Mouse (Mus musculus) lung, embryonic 14.5 days (tissue): Measurements from ENCODE around the gene Dpf3. TPM values are rescaled to one million over a fixed set of nuclear protein-coding genes. Genes with fewer than 3 reads are reported as not detected.

ENCODE experiments used
- ATAC-seq: fragments of 200-750 bp; cut with Nextera tagmentation; 2 replicates; pipeline ENCODE4 v1.8.0; 2017; ENCODE audit warnings: mild to moderate bottlenecking, moderate TSS enrichment, moderate library complexity; ENCODE audit not compliant: insufficient read depth
- DNase-seq: peaks from one replicate; pipeline ENCODE4 v3.0.0-alpha.2; 2015
- H3K27ac ChIP-seq: fragments of 300-500 bp; sonication (generic); 2 replicates; pipeline ENCODE4 v1.5.1; 2014; ENCODE audit warnings: low read depth, mild to moderate bottlenecking, moderate library complexity
- H3K27me3 ChIP-seq: fragments of 300-500 bp; sonication (generic); 2 replicates; pipeline ENCODE4 v1.6.1; 2014; ENCODE audit warnings: low read length, control low read depth; ENCODE audit not compliant: insufficient read depth
- H3K36me3 ChIP-seq: fragments of 300-500 bp; sonication (generic); 2 replicates; pipeline ENCODE4 v1.6.1; 2014; ENCODE audit warnings: control low read depth; ENCODE audit not compliant: insufficient read depth
- H3K4me1 ChIP-seq: fragments of 300-500 bp; sonication (generic); 2 replicates; pipeline ENCODE4 v1.6.1; 2014; ENCODE audit warnings: antibody characterized with exemption, control low read depth; ENCODE audit not compliant: insufficient read depth
- H3K4me2 ChIP-seq: fragments of 300-500 bp; sonication (generic); 2 replicates; pipeline ENCODE4 v1.6.1; 2014; ENCODE audit warnings: mild to moderate bottlenecking
- H3K4me3 ChIP-seq: fragments of 300-500 bp; sonication (generic); 2 replicates; pipeline ENCODE4 v1.5.1; 2014; ENCODE audit warnings: low read depth, low read length
- H3K9ac ChIP-seq: fragments of 300-500 bp; sonication (generic); 2 replicates; pipeline ENCODE4 v1.6.1; 2014
- H3K9me3 ChIP-seq: fragments of 300-500 bp; sonication (generic); 2 replicates; pipeline ENCODE4 v1.6.1; 2016; ENCODE audit warnings: low read depth, low read length, control low read depth
- CTCF ChIP-seq: IDR thresholded peaks from 2 replicates; pipeline ENCODE4 v1.5.1; 2016; ENCODE audit warnings: antibody characterized with exemption, low read depth
- WGBS: fragments of 180-500 bp; shearing (Covaris S2); extraction: QIAGEN DNeasy Blood & Tissue Kit; methylation state at CpG from one replicate; pipeline ENCODE4 v1.1.7; 2014; 5-methylcytosine and 5-hydroxymethylcytosine counted together
- polyA plus RNA-seq: library from polyadenylated mRNA; unstranded; fragments of >200 nt; fragmentation: Nextera tagmentation; extraction: Ambion mirVana; gene quantifications from 2 replicates; pipeline ENCODE4 v1.2.1, GENCODE M21; 2014

The Dpf3 gene
- polyA plus RNA-seq, 1 experiment from 2014 or later, result 3.1 TPM

GRCm38 (mm10) chr12:83220964-83221363 is 266.6 kb downstream of the Dpf3 start:
- Histone ChIP-seq H3K4me2 (no peak overlapping the region), H3K9ac (no peak overlapping the region), H3K27me3 (no peaks in the 10 kb centered on the region), H3K4me3 (no peak overlapping the region), H3K27ac (no peak overlapping the region), H3K36me3 (no peaks in the 10 kb centered on the region), H3K9me3 (no peaks in the 10 kb centered on the region), H3K4me1 (no peaks in the 10 kb centered on the region)
- DNase-seq (peak; percentile 54), ATAC-seq (no peak)
- no peak for TF ChIP-seq CTCF
- WGBS, result 36% methylated on average over 7 of the region's 7 CpGs

DNA sequence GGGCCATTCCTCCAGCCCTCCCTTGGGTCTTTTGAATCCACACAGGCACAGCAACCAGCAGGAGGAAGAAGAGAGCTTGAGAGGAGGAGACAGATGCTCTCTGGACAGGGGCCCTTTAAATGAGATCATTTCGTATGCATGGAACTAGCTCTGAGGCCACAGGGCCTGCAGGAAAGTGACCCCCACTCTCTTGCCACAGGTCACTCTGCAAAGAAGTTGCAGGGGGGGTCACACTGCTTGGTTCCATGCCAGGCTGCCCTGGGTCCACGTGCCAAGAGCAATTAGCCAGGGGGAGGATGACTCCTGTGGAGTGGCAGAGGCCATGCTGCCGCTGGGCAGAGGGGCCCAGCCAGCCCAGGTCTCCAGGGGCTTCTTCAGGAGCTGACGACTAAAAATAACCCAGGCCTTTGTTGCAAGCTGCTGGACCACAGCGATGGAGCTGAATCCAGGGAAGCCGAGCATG is 273.6 kb downstream of the Dpf3 start:
- H3K36me3 ChIP-seq, result no peaks in the 10 kb centered on the region
- DNase-seq (peak; percentile 12), ATAC-seq (no peak)
- H3K4me3 ChIP-seq, result no peak overlapping the region
- H3K27ac ChIP-seq, result no peak overlapping the region
- no peak overlapping the region for H3K9ac ChIP-seq
- H3K9me3 ChIP-seq, result no peaks in the 10 kb centered on the region
- TF ChIP-seq CTCF, result peak; percentile 35; the same call in 1 of the 2 replicates
- H3K4me2 ChIP-seq, result no peak overlapping the region
- no peaks in the 10 kb centered on the region for H3K27me3 ChIP-seq
- H3K4me1 ChIP-seq, result no peaks in the 10 kb centered on the region
- 54% methylated on average over 6 of the region's 6 CpGs for WGBS

GRCm38 (mm10) chr12:83211976-83212375 is 275.5 kb downstream of the Dpf3 start:
- 57% methylated on average over 2 of the region's 2 CpGs for WGBS

DNA sequence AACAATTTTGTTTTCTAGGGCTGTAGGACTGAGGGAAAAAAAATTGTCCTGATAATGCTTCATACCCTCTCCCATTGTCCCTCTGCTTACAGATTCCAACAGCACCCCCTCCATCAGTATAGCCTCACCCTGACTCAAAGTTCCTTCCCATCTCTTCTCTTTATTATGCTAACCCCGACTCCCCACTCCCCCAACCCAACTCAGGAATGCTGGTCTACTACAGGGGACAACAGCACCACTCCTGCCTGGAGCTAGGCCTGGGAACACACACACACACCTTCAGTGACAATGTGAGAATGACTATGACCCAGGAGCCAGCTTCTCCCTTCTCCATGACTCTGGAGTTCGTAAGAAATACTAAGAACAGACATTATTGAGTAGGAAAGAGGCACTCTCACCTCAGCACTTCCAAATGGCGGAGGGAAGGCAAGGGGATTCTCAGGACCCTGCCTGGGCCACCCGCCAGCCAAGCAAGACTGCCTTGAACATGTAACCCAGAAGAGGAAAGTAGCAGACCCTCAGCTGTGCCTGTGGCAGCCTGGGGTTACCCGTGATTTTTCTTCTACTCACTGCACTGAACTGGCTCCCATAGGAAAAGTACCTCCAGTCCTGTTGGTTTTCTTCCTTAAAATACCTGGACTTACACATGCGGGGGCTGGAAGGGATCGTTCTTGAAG is 276.2 kb downstream of the Dpf3 start:
- H3K4me3 ChIP-seq, result no peak overlapping the region
- DNase-seq, result no peak
- no peaks in the 10 kb centered on the region for H3K27me3 ChIP-seq
- WGBS, result 67% methylated on average over 7 of the region's 7 CpGs
- H3K4me2 ChIP-seq, result no peak overlapping the region
- no peak for TF ChIP-seq CTCF
- no peak overlapping the region for H3K27ac ChIP-seq
- ATAC-seq, result no peak
- no peaks in the 10 kb centered on the region for H3K4me1 ChIP-seq
- H3K9me3 ChIP-seq, result no peaks in the 10 kb centered on the region
- H3K9ac ChIP-seq, result no peak overlapping the region
- H3K36me3 ChIP-seq, result no peaks in the 10 kb centered on the region

More at GRCm38 (mm10) chr12:83211976-83212375, 275.5 kb downstream of the Dpf3 start:
- Histone ChIP-seq H3K9ac (no peak overlapping the region), H3K9me3 (no peaks in the 10 kb centered on the region), H3K27ac (no peak overlapping the region), H3K4me1 (no peaks in the 10 kb centered on the region), H3K36me3 (no peaks in the 10 kb centered on the region), H3K4me3 (no peak overlapping the region), H3K27me3 (no peaks in the 10 kb centered on the region), H3K4me2 (no peak overlapping the region)
- ATAC-seq (no peak), DNase-seq (no peak)
- no peak for TF ChIP-seq CTCF

DNA sequence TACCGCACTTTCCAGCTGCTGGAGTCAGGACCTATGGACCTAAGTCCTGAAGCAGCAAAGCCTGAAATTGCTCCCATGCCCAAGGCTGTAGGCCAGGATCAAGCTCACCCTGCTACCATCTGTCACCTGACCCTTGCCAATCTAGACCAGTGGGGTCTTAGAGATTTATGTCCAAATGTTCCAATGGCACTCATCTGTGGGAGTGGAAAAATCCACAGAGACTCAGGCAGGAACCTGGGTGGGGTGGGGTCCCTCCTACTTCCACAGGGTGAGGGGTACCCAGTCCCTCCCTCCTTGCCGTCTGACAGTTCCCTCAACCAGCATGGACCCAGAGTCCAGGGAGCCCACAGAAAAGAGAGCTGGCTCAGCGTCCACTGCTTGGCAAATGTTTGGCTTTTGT is 276.8 kb downstream of the Dpf3 start:
- H3K4me2 ChIP-seq, result no peak overlapping the region
- H3K36me3 ChIP-seq, result no peaks in the 10 kb centered on the region
- 66% methylated on average over 3 of the region's 3 CpGs for WGBS
- H3K27ac ChIP-seq, result no peak overlapping the region
- DNase-seq, result no peak
- no peak for ATAC-seq
- TF ChIP-seq CTCF, result no peak
- H3K27me3 ChIP-seq, result no peaks in the 10 kb centered on the region
- no peak overlapping the region for H3K9ac ChIP-seq
- H3K4me1 ChIP-seq, result no peaks in the 10 kb centered on the region
- no peak overlapping the region for H3K4me3 ChIP-seq
- no peaks in the 10 kb centered on the region for H3K9me3 ChIP-seq

- TF ChIP-seq CTCF, result no peak
- H3K9me3 ChIP-seq, result no peaks in the 10 kb centered on the region
- WGBS, result 46% methylated on average over 5 of the region's 5 CpGs
- no peak overlapping the region for H3K9ac ChIP-seq
- no peaks in the 10 kb centered on the region for H3K4me1 ChIP-seq
- ATAC-seq, result no peak
- no peaks in the 10 kb centered on the region for H3K36me3 ChIP-seq
- no peaks in the 10 kb centered on the region for H3K27me3 ChIP-seq
- peak; percentile 10 for DNase-seq
- H3K27ac ChIP-seq, result no peak overlapping the region
- no peak overlapping the region for H3K4me3 ChIP-seq
- no peak overlapping the region for H3K4me2 ChIP-seq
Measured at GRCm38 (mm10) chr12:83210294-83210693, 277.2 kb downstream of the Dpf3 start.

DNA sequence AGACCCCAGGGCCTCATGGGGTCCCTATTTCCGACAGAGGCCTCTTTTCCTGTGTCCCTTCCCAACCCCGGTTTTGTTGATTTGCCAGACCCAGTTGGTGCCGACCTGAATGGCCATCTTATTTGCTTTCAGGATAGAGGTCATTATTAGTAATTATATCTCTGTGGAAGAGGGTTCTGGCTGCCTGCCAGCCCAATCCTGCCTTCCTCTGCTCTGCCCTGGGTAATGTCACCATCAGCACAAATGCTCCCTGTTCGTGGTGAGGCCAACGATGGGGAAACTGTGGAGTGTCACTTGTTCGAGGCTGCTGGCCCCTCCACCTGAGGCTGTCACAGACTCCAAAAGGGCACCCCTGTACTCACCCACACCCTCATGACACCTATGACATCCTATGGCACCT is 278.1 kb downstream of the Dpf3 start:
- H3K4me3 ChIP-seq, result no peak overlapping the region
- H3K9me3 ChIP-seq, result no peaks in the 10 kb centered on the region
- no peak for TF ChIP-seq CTCF
- H3K4me1 ChIP-seq, result no peaks in the 10 kb centered on the region
- no peak overlapping the region for H3K9ac ChIP-seq
- ATAC-seq (no peak), DNase-seq (peak; percentile 21)
- no peak overlapping the region for H3K27ac ChIP-seq
- WGBS, result 25% methylated on average over 6 of the region's 6 CpGs
- no peaks in the 10 kb centered on the region for H3K27me3 ChIP-seq
- H3K36me3 ChIP-seq, result no peaks in the 10 kb centered on the region
- H3K4me2 ChIP-seq, result no peak overlapping the region
